Mouse (Mus musculus): Measurements from ENCODE around the gene Slc25a18. TPM values are rescaled to one million over a fixed set of nuclear protein-coding genes. Genes with fewer than 3 reads are reported as not detected.
A peak's percentile ranks its signal among the peaks of the same experiment; 100 is the strongest.

Gene Slc25a18
- polyA plus RNA-seq, 1 experiment from 2014 or later = 1.8 TPM

DNA sequence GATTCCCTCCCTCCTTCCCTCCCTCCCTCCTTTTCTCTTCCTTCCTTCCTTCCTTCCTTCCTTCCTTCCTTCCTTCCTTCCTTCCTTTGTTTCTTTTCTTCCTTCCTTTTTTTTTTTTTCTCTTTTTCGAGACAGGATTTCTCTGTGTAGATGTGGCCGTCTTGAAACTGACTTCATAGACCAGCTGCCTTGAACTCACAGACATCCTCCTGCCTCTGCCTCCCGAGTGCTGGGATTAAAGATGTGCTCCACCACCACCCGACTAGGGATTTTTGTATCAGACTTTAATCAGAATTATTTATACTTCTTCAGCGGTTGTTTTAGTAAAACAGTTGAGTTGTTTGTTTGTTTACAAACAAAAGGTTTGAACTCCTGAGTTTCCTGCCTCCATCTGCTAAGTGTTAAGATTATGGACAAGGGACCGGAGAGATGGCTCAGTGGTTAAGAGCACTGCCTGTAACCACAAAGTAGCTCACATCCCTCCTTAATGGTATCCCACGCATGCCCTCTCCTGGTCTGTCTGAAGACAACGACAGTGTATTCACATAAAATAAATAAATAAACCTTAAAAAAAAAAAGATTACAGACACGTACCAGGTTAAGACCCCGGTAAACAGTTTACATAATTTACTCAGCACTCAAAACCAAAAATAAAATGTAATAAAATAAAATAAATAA is 49.7 kb downstream of the Slc25a18 start:
- DNase-seq (ENCODE audit: low spot score) = no peak
- peak; percentile 20; the same call in 1 of the 2 replicates for ATAC-seq (ENCODE audit: insufficient read depth, low FRiP score, low TSS enrichment)
- 80% methylated on average over 10 of the region's 10 CpGs for WGBS
- H3K4me2 ChIP-seq (ENCODE audit: low read depth) = 0 out of 2 replicates have a peak overlapping the region, but pooled peaks have one; percentile 23
- no peaks in the 10 kb centered on the region for H3K9me3 ChIP-seq (ENCODE audit: control insufficient read depth, low read length)
- H3K4me1 ChIP-seq (ENCODE audit: control insufficient read depth, insufficient read depth, low read length) = peaks cover 3% of the 10 kb centered on the region; the same call in 1 of the 2 replicates
- peaks cover 6% of the 10 kb centered on the region for H3K36me3 ChIP-seq (ENCODE audit: control insufficient read depth, insufficient read depth, low read length)
- no peak overlapping the region for H3K9ac ChIP-seq (ENCODE audit: low read length)
- H3K4me3 ChIP-seq (ENCODE audit: low read depth, low read length) = no peak overlapping the region
- H3K27me3 ChIP-seq (ENCODE audit: control insufficient read depth, insufficient read depth, low read length) = no peaks in the 10 kb centered on the region
- no peak overlapping the region for H3K27ac ChIP-seq (ENCODE audit: low read depth, low read length)

DNA sequence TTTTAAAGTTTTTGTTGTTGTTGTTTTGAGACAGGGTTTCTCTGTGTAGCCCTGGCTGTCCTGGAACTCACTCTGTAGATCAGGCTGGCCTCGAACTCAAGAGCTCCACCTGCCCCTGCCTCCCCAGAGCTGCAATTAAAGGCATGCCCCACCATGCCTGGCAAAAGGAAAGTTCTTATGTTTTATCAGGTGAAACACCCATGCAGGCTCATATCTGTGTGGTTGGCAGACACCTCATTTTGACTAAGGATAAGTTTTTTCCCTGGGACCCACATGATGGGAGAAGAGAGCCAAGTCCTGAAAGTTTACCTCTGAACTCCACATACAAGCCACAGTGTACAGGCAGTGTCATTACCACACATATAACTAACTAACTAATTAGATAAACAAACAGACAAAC is 56.7 kb downstream of the Slc25a18 start:
- H3K9me3 ChIP-seq (ENCODE audit: control insufficient read depth, low read length) = no peaks in the 10 kb centered on the region
- WGBS = 73% methylated on average over 1 of the region's 1 CpGs
- DNase-seq (ENCODE audit: low spot score) (no peak), ATAC-seq (ENCODE audit: insufficient read depth, low FRiP score, low TSS enrichment) (no peak)
- no peaks in the 10 kb centered on the region for H3K4me1 ChIP-seq (ENCODE audit: control insufficient read depth, insufficient read depth, low read length)
- H3K36me3 ChIP-seq (ENCODE audit: control insufficient read depth, insufficient read depth, low read length) = no peaks in the 10 kb centered on the region
- H3K4me2 ChIP-seq (ENCODE audit: low read depth) = no peak overlapping the region
- H3K27me3 ChIP-seq (ENCODE audit: control insufficient read depth, insufficient read depth, low read length) = no peaks in the 10 kb centered on the region
- H3K9ac ChIP-seq (ENCODE audit: low read length) = no peak overlapping the region
- no peak overlapping the region for H3K27ac ChIP-seq (ENCODE audit: low read depth, low read length)
- H3K4me3 ChIP-seq (ENCODE audit: low read depth, low read length) = no peak overlapping the region

DNA sequence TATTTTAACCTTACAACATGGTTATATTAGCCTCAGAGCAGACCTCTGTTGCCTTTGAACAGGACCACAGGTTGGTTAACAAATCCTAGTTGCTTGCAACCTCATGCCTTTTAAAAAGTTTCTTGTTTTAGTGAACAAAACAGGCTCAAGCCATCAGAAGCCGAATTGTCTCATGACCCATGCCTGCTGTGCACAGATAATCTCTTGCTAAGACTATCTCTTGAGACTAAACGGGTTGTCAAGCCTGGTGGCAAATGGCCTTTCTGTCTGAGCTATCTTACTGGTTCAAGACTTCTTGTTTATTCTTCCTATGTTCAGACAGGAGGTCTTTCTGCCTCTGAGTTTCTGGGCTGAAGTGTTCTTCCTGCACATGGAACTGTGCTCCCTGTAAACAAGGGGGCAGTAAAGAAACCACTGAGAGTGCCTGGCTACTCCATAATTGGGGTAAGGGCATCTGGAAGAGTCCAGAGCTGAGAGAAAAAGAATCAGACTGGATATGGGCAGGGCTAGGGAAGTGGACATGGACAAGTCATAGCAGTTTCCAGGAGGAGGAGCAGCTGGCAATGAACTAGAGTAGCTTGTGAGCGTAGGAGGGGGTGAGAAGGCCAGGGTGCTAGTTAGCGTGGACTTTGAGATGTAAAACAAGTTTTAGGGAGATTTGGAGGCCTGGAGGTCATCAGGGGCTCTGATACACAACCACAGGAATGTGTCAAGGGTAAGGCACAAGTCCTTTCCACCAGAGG is 57.7 kb downstream of the Slc25a18 start:
- H3K4me1 ChIP-seq (ENCODE audit: control insufficient read depth, insufficient read depth, low read length) = no peaks in the 10 kb centered on the region
- no peaks in the 10 kb centered on the region for H3K36me3 ChIP-seq (ENCODE audit: control insufficient read depth, insufficient read depth, low read length)
- ATAC-seq (ENCODE audit: insufficient read depth, low FRiP score, low TSS enrichment) (no peak), DNase-seq (ENCODE audit: low spot score) (no peak)
- H3K4me3 ChIP-seq (ENCODE audit: low read depth, low read length) = no peak overlapping the region
- WGBS = 72% methylated on average over 4 of the region's 4 CpGs
- H3K27me3 ChIP-seq (ENCODE audit: control insufficient read depth, insufficient read depth, low read length) = no peaks in the 10 kb centered on the region
- H3K4me2 ChIP-seq (ENCODE audit: low read depth) = no peak overlapping the region
- no peak overlapping the region for H3K27ac ChIP-seq (ENCODE audit: low read depth, low read length)
- H3K9me3 ChIP-seq (ENCODE audit: control insufficient read depth, low read length) = no peaks in the 10 kb centered on the region
- H3K9ac ChIP-seq (ENCODE audit: low read length) = no peak overlapping the region

DNA sequence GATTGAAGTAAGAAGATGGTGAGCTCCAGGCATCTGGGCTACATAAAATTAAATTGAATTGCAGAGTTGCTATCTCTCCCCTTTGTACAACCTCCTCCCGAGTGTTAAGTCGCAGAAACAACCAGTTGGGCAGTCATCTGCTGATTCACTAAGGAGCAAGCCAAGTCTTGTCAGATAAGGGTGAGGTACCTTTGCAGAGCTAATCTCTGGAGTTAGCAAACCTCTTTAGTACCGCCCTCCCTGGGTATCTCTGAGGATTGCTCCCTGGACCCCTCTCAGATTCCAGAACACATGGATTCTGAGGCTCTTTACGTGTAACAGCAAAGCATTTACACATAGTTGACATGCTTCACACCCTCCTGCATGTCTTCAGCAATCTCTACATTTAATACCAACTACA is 58.7 kb downstream of the Slc25a18 start:
- no peak for DNase-seq (ENCODE audit: low spot score)
- 79% methylated on average over 4 of the region's 4 CpGs for WGBS

DNA sequence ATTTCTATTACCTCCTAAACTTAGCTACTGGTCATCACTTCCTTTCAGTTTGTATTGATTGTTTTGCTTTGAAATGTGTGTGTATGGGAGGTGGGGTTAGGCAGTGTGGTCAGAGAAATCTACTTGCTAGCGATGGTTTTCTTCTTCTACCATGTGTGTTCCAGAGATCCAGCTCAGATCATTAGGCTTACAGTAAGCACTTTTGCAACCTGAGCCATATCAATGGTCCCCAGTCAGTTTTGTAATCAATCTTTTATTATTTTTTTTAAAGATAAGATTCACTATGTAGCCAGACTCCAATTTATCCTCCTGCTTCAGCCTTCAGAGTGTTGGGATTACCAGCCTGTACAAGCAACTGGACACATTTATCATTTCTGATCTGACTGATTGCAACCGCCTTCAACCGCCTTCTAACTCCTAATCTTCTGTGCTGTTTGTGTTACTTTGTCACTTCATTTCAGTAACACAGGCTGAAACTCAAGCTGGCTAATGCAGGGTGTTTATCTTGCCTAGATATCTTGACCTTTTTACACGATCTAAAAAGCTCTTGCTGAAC is 61.5 kb downstream of the Slc25a18 start:
- no peak for ATAC-seq (ENCODE audit: insufficient read depth, low FRiP score, low TSS enrichment)
- 85% methylated on average over 4 of the region's 4 CpGs for WGBS
- H3K27me3 ChIP-seq (ENCODE audit: control insufficient read depth, insufficient read depth, low read length) = no peaks in the 10 kb centered on the region
- H3K4me1 ChIP-seq (ENCODE audit: control insufficient read depth, insufficient read depth, low read length) = peaks cover 3% of the 10 kb centered on the region
- no peak for DNase-seq (ENCODE audit: low spot score)
- no peak overlapping the region for H3K4me3 ChIP-seq (ENCODE audit: low read depth, low read length)
- no peaks in the 10 kb centered on the region for H3K36me3 ChIP-seq (ENCODE audit: control insufficient read depth, insufficient read depth, low read length)
- no peak overlapping the region for H3K27ac ChIP-seq (ENCODE audit: low read depth, low read length)
- H3K9me3 ChIP-seq (ENCODE audit: control insufficient read depth, low read length) = no peaks in the 10 kb centered on the region
- no peak overlapping the region for H3K4me2 ChIP-seq (ENCODE audit: low read depth)
- no peak overlapping the region for H3K9ac ChIP-seq (ENCODE audit: low read length)

More for the DNA sequence above, 58.7 kb downstream of the Slc25a18 start:
- Histone ChIP-seq H3K4me2 (ENCODE audit: low read depth) (no peak overlapping the region), H3K36me3 (ENCODE audit: control insufficient read depth, insufficient read depth, low read length) (no peaks in the 10 kb centered on the region), H3K9me3 (ENCODE audit: control insufficient read depth, low read length) (no peaks in the 10 kb centered on the region), H3K4me1 (ENCODE audit: control insufficient read depth, insufficient read depth, low read length) (peaks cover 1% of the 10 kb centered on the region), H3K27me3 (ENCODE audit: control insufficient read depth, insufficient read depth, low read length) (no peaks in the 10 kb centered on the region), H3K27ac (ENCODE audit: low read depth, low read length) (no peak overlapping the region), H3K4me3 (ENCODE audit: low read depth, low read length) (no peak overlapping the region), H3K9ac (ENCODE audit: low read length) (no peak overlapping the region)
- ATAC-seq (ENCODE audit: insufficient read depth, low FRiP score, low TSS enrichment) = no peak

DNA sequence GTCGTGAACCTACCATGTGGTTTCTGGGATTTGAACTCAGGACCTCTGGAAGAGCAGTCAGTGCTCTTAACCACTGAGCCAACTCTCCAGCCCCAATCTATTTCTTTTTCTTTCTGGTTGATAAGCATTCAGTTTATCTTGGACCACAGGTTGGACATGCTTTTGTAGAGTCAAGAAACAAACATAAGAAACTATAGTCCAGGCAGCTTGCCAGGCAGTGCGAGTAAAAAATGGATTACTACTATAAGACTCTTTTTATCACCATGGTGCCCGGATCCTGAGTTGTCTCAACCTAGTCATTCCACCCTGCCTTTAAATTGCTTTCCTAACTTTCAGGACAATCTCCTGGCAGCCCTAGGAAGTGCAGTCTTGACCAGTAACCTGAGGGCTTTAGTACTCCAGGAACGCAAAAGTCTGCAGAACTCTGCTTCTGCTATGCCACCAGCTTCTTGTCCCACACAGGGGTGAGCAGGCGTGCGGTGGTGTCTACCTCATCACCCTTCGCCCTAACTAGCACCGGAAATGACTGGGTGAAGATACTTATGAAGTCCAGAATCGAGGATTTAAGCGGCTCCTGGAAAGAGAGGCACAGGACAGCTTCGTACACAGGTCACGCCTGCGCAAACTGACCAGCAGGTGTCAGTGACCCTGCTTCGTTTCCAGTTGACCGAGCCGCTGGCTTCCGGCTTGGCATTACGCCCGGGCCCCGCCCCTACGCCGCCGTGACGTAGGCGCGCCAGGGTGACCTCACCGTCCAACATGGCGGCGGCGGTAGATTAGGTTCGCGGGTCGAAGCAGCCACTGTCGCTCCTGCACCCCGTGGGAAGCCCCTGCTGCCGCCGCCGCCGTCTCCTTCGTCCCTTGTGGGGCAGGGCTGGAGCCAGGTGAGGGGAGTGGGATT is 62.3 kb downstream of the Slc25a18 start, which contains the start of gene Bcl2l13:
Bcl2l13 (plus strand) TSS at position 739 of the 901 bp plus-strand sequence.
- no peaks in the 10 kb centered on the region for H3K27me3 ChIP-seq (ENCODE audit: control insufficient read depth, insufficient read depth, low read length)
- H3K9ac ChIP-seq (ENCODE audit: low read length) = peak within 1 kb of the TSS; percentile 70
- peak within 1 kb of the TSS; percentile 79 for H3K27ac ChIP-seq (ENCODE audit: low read depth, low read length)
- no peaks in the 10 kb centered on the region for H3K36me3 ChIP-seq (ENCODE audit: control insufficient read depth, insufficient read depth, low read length)
- no peaks in the 10 kb centered on the region for H3K9me3 ChIP-seq (ENCODE audit: control insufficient read depth, low read length)
- peak; percentile 94 for ATAC-seq (ENCODE audit: insufficient read depth, low FRiP score, low TSS enrichment)
- DNase-seq (ENCODE audit: low spot score) = peak; percentile 94
- H3K4me1 ChIP-seq (ENCODE audit: control insufficient read depth, insufficient read depth, low read length) = peaks cover 3% of the 10 kb centered on the region
- 5% methylated on average over 40 of the region's 40 CpGs for WGBS
- H3K4me2 ChIP-seq (ENCODE audit: low read depth) = peak within 1 kb of the TSS; percentile 60
- peak within 1 kb of the TSS; percentile 83 for H3K4me3 ChIP-seq (ENCODE audit: low read depth, low read length)

DNA sequence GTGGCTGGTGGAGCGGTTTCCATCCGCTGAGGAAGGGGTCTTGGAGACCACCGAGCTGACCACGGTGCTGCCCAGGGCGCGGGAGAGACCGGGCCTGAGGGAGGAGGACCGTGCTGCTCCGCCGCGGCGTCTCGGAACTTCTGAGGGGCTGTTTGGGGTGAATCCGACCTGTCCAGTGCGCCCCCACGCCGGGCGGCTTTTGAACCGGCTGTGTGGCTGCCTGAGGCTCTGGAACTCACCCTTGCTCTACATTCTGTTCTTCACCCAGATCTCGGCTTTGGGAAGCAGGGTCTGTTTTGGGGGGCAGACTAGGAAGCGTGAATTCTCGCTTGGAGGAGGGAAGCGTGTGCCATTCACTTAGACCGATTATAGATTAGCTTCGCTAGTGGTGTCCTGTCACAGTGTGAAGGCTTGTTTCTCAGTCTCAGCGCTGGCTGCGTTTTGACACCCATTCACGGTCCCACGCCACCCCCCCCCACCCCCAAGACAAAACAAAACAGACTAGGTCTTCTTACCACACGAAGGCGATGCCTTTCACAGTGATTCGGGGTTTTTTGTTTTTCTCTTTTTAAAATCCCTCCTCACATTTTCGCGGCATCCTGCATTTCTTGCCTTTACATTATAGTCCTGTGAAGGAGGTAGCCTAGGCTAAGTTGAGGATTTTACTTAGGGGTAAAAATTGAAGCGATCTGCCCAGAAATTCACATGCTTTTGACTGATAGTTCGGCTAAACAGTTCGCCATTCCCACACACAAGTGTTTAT is 63.2 kb downstream of the Slc25a18 start:
- Histone ChIP-seq H3K36me3 (ENCODE audit: control insufficient read depth, insufficient read depth, low read length) (no peaks in the 10 kb centered on the region), H3K4me2 (ENCODE audit: low read depth) (peak overlapping the region; percentile 60), H3K4me1 (ENCODE audit: control insufficient read depth, insufficient read depth, low read length) (peaks cover 3% of the 10 kb centered on the region), H3K9ac (ENCODE audit: low read length) (peak overlapping the region; percentile 70), H3K27me3 (ENCODE audit: control insufficient read depth, insufficient read depth, low read length) (no peaks in the 10 kb centered on the region), H3K4me3 (ENCODE audit: low read depth, low read length) (peak overlapping the region; percentile 83), H3K27ac (ENCODE audit: low read depth, low read length) (peak overlapping the region; percentile 79), H3K9me3 (ENCODE audit: control insufficient read depth, low read length) (no peaks in the 10 kb centered on the region)
- WGBS = 6% methylated on average over 37 of the region's 37 CpGs
- ATAC-seq (ENCODE audit: insufficient read depth, low FRiP score, low TSS enrichment) (peak; percentile 80), DNase-seq (ENCODE audit: low spot score) (no peak)

DNA sequence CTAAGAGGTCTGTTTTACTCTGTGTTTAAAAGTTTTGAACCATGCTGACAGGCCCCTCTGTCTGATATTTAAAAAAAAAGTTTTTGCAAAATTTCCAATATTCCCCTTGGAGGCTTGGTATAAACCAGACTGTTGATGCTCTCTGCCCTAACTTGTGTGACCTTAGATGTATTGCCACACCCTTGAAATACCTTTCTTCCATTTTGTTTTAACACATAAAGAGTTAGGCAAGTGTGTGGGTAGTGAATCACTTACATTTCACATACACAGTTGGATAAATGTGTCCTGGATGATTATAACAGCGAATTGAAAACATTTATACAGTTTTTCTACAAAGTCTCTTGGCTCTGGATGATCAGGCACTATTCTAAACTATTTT is 63.8 kb downstream of the Slc25a18 start:
- Histone ChIP-seq H3K9me3 (ENCODE audit: control insufficient read depth, low read length) (no peaks in the 10 kb centered on the region), H3K27ac (ENCODE audit: low read depth, low read length) (no peak overlapping the region), H3K9ac (ENCODE audit: low read length) (peak overlapping the region; percentile 70; the same call in 1 of the 2 replicates), H3K27me3 (ENCODE audit: control insufficient read depth, insufficient read depth, low read length) (no peaks in the 10 kb centered on the region), H3K36me3 (ENCODE audit: control insufficient read depth, insufficient read depth, low read length) (no peaks in the 10 kb centered on the region), H3K4me1 (ENCODE audit: control insufficient read depth, insufficient read depth, low read length) (peaks cover 3% of the 10 kb centered on the region), H3K4me2 (ENCODE audit: low read depth) (peak overlapping the region; percentile 60), H3K4me3 (ENCODE audit: low read depth, low read length) (peak overlapping the region; percentile 83)
- ATAC-seq (ENCODE audit: insufficient read depth, low FRiP score, low TSS enrichment) = no peak
- WGBS = 68% methylated on average over 1 of the region's 1 CpGs
- DNase-seq (ENCODE audit: low spot score) = no peak
